Mouse (Mus musculus): Measurements from ENCODE around the gene Dkk2. TPM values are rescaled to one million over a fixed set of nuclear protein-coding genes. Genes with fewer than 3 reads are reported as not detected.

Dkk2 gene
- polyA plus RNA-seq, 1 experiment from 2014 or later = 1.5 TPM

- no peaks in the 10 kb centered on the region for H3K36me3 ChIP-seq (ENCODE audit: control insufficient read depth, insufficient read depth)
- H3K4me3 ChIP-seq (replicated peaks; ENCODE audit: low read length) = no peak overlapping the region
- peak; percentile 78 for ATAC-seq
- no peak overlapping the region for H3K27ac ChIP-seq (ENCODE audit: low read length)
- H3K9me3 ChIP-seq (ENCODE audit: control insufficient read depth, low read length) = no peaks in the 10 kb centered on the region
- no peak overlapping the region for H3K9ac ChIP-seq (replicated peaks; ENCODE audit: low read depth, low read length)
- no peaks in the 10 kb centered on the region; the same call in 1 of the 2 replicates for H3K27me3 ChIP-seq (replicated peaks; ENCODE audit: control insufficient read depth, insufficient read depth, low read length)
- no peak overlapping the region for H3K4me2 ChIP-seq (ENCODE audit: low read length)
- 28% methylated on average over 11 of the region's 11 CpGs for WGBS
- peaks cover 6% of the 10 kb centered on the region for H3K4me1 ChIP-seq (replicated peaks; ENCODE audit: control insufficient read depth, insufficient read depth, low read length)
Measured at GRCm38 (mm10) chr3:132137802-132138378, 52.8 kb downstream of the Dkk2 start.

GRCm38 (mm10) chr3:132141031-132141430 is 55.9 kb downstream of the Dkk2 start:
- Histone ChIP-seq H3K4me2 (ENCODE audit: low read length) (no peak overlapping the region), H3K27ac (ENCODE audit: low read length) (no peak overlapping the region), H3K9me3 (ENCODE audit: control insufficient read depth, low read length) (no peaks in the 10 kb centered on the region), H3K9ac (replicated peaks; ENCODE audit: low read depth, low read length) (no peak overlapping the region), H3K4me1 (replicated peaks; ENCODE audit: control insufficient read depth, insufficient read depth, low read length) (peaks cover 6% of the 10 kb centered on the region), H3K27me3 (replicated peaks; ENCODE audit: control insufficient read depth, insufficient read depth, low read length) (no peaks in the 10 kb centered on the region; the same call in 1 of the 2 replicates), H3K4me3 (replicated peaks; ENCODE audit: low read length) (no peak overlapping the region), H3K36me3 (ENCODE audit: control insufficient read depth, insufficient read depth) (no peaks in the 10 kb centered on the region)
- 88% methylated on average over 4 of the region's 4 CpGs for WGBS
- no peak for ATAC-seq

- Histone ChIP-seq H3K9me3 (ENCODE audit: control insufficient read depth, low read length) (no peaks in the 10 kb centered on the region), H3K4me1 (replicated peaks; ENCODE audit: control insufficient read depth, insufficient read depth, low read length) (no peaks in the 10 kb centered on the region), H3K9ac (replicated peaks; ENCODE audit: low read depth, low read length) (no peak overlapping the region), H3K27ac (ENCODE audit: low read length) (no peak overlapping the region), H3K36me3 (ENCODE audit: control insufficient read depth, insufficient read depth) (no peaks in the 10 kb centered on the region), H3K4me2 (ENCODE audit: low read length) (no peak overlapping the region), H3K27me3 (replicated peaks; ENCODE audit: control insufficient read depth, insufficient read depth, low read length) (no peaks in the 10 kb centered on the region), H3K4me3 (replicated peaks; ENCODE audit: low read length) (no peak overlapping the region)
- 0 out of 2 replicates have a peak, but pooled peaks have one; percentile 43 for ATAC-seq
- WGBS = 39% methylated on average over 6 of the region's 6 CpGs
Measured at GRCm38 (mm10) chr3:132149446-132150025, 64.4 kb downstream of the Dkk2 start.

- no peak overlapping the region for H3K9ac ChIP-seq (replicated peaks; ENCODE audit: low read depth, low read length)
- no peak overlapping the region for H3K4me3 ChIP-seq (replicated peaks; ENCODE audit: low read length)
- no peak overlapping the region for H3K27ac ChIP-seq (ENCODE audit: low read length)
- H3K27me3 ChIP-seq (replicated peaks; ENCODE audit: control insufficient read depth, insufficient read depth, low read length) = no peaks in the 10 kb centered on the region
- no peaks in the 10 kb centered on the region for H3K9me3 ChIP-seq (ENCODE audit: control insufficient read depth, low read length)
- ATAC-seq = no peak
- 85% methylated on average over 2 of the region's 2 CpGs for WGBS
- no peak overlapping the region for H3K4me2 ChIP-seq (ENCODE audit: low read length)
- H3K36me3 ChIP-seq (ENCODE audit: control insufficient read depth, insufficient read depth) = no peaks in the 10 kb centered on the region
- H3K4me1 ChIP-seq (replicated peaks; ENCODE audit: control insufficient read depth, insufficient read depth, low read length) = no peaks in the 10 kb centered on the region
Measured at GRCm38 (mm10) chr3:132158817-132159216, 73.7 kb downstream of the Dkk2 start.

GRCm38 (mm10) chr3:132168911-132169310 is 83.8 kb downstream of the Dkk2 start:
- Histone ChIP-seq H3K27ac (ENCODE audit: low read length) (no peak overlapping the region), H3K4me1 (replicated peaks; ENCODE audit: control insufficient read depth, insufficient read depth, low read length) (no peaks in the 10 kb centered on the region), H3K4me2 (ENCODE audit: low read length) (no peak overlapping the region), H3K36me3 (ENCODE audit: control insufficient read depth, insufficient read depth) (no peaks in the 10 kb centered on the region), H3K9ac (replicated peaks; ENCODE audit: low read depth, low read length) (no peak overlapping the region), H3K27me3 (replicated peaks; ENCODE audit: control insufficient read depth, insufficient read depth, low read length) (no peaks in the 10 kb centered on the region), H3K9me3 (ENCODE audit: control insufficient read depth, low read length) (no peaks in the 10 kb centered on the region), H3K4me3 (replicated peaks; ENCODE audit: low read length) (no peak overlapping the region)
- WGBS = 82% methylated on average over 3 of the region's 3 CpGs
- no peak for ATAC-seq

- Histone ChIP-seq H3K9ac (replicated peaks; ENCODE audit: low read depth, low read length) (no peak overlapping the region), H3K9me3 (ENCODE audit: control insufficient read depth, low read length) (no peaks in the 10 kb centered on the region), H3K4me2 (ENCODE audit: low read length) (no peak overlapping the region), H3K4me1 (replicated peaks; ENCODE audit: control insufficient read depth, insufficient read depth, low read length) (no peaks in the 10 kb centered on the region), H3K36me3 (ENCODE audit: control insufficient read depth, insufficient read depth) (no peaks in the 10 kb centered on the region), H3K4me3 (replicated peaks; ENCODE audit: low read length) (no peak overlapping the region), H3K27me3 (replicated peaks; ENCODE audit: control insufficient read depth, insufficient read depth, low read length) (no peaks in the 10 kb centered on the region), H3K27ac (ENCODE audit: low read length) (no peak overlapping the region)
- WGBS = 90% methylated on average over 12 of the region's 12 CpGs
- no peak for ATAC-seq
Measured at GRCm38 (mm10) chr3:132186888-132187552, 101.9 kb downstream of the Dkk2 start.

GRCm38 (mm10) chr3:132201950-132202349 is 116.9 kb downstream of the Dkk2 start:
- Histone ChIP-seq H3K36me3 (ENCODE audit: control insufficient read depth, insufficient read depth) (no peaks in the 10 kb centered on the region), H3K27me3 (replicated peaks; ENCODE audit: control insufficient read depth, insufficient read depth, low read length) (no peaks in the 10 kb centered on the region), H3K27ac (ENCODE audit: low read length) (no peak overlapping the region), H3K9me3 (ENCODE audit: control insufficient read depth, low read length) (no peaks in the 10 kb centered on the region), H3K4me2 (ENCODE audit: low read length) (no peak overlapping the region), H3K4me3 (replicated peaks; ENCODE audit: low read length) (no peak overlapping the region), H3K4me1 (replicated peaks; ENCODE audit: control insufficient read depth, insufficient read depth, low read length) (no peaks in the 10 kb centered on the region), H3K9ac (replicated peaks; ENCODE audit: low read depth, low read length) (no peak overlapping the region)
- peak; percentile 45 for ATAC-seq
- WGBS = 43% methylated on average over 4 of the region's 4 CpGs

GRCm38 (mm10) chr3:132202665-132203064 is 117.6 kb downstream of the Dkk2 start:
- 70% methylated on average over 5 of the region's 5 CpGs for WGBS
- ATAC-seq = peak; percentile 40; the same call in 1 of the 2 replicates
- H3K27ac ChIP-seq (ENCODE audit: low read length) = no peak overlapping the region
- H3K4me1 ChIP-seq (replicated peaks; ENCODE audit: control insufficient read depth, insufficient read depth, low read length) = no peaks in the 10 kb centered on the region
- H3K9me3 ChIP-seq (ENCODE audit: control insufficient read depth, low read length) = no peaks in the 10 kb centered on the region
- no peak overlapping the region for H3K9ac ChIP-seq (replicated peaks; ENCODE audit: low read depth, low read length)
- H3K36me3 ChIP-seq (ENCODE audit: control insufficient read depth, insufficient read depth) = no peaks in the 10 kb centered on the region
- no peaks in the 10 kb centered on the region for H3K27me3 ChIP-seq (replicated peaks; ENCODE audit: control insufficient read depth, insufficient read depth, low read length)
- H3K4me2 ChIP-seq (ENCODE audit: low read length) = no peak overlapping the region
- no peak overlapping the region for H3K4me3 ChIP-seq (replicated peaks; ENCODE audit: low read length)

- Histone ChIP-seq H3K36me3 (ENCODE audit: control insufficient read depth, insufficient read depth) (no peaks in the 10 kb centered on the region), H3K4me2 (ENCODE audit: low read length) (no peak overlapping the region), H3K4me1 (replicated peaks; ENCODE audit: control insufficient read depth, insufficient read depth, low read length) (no peaks in the 10 kb centered on the region), H3K4me3 (replicated peaks; ENCODE audit: low read length) (no peak overlapping the region), H3K27me3 (replicated peaks; ENCODE audit: control insufficient read depth, insufficient read depth, low read length) (no peaks in the 10 kb centered on the region), H3K9ac (replicated peaks; ENCODE audit: low read depth, low read length) (no peak overlapping the region), H3K27ac (ENCODE audit: low read length) (no peak overlapping the region), H3K9me3 (ENCODE audit: control insufficient read depth, low read length) (no peaks in the 10 kb centered on the region)
- ATAC-seq = peak; percentile 80; the same call in 1 of the 2 replicates
- whole genome bisulfite sequencing = 30% methylated on average over 11 of the region's 11 CpGs
Measured at GRCm38 (mm10) chr3:132207469-132207868, 122.4 kb downstream of the Dkk2 start.

Data from forebrain, embryonic 16.5 days (tissue).